Mouse (Mus musculus) lung, embryonic 15.5 days (tissue): ENCODE data around the gene Flywch2. TPM values are rescaled to one million over a fixed set of nuclear protein-coding genes. Genes with fewer than 3 reads are reported as not detected.
"Not testable (repeated sequence)": the region's sequence is repeated elsewhere in the genome, so short reads cannot be mapped to it uniquely, and the experiment has no call there.

Source experiments
- ATAC-seq: fragments of 200-750 bp; cut with Nextera tagmentation; 2 replicates; pipeline ENCODE4 v1.8.0; 2017; ENCODE audit warnings: moderate number of reproducible peaks, borderline replicate concordance; ENCODE audit not compliant: low FRiP score, low TSS enrichment; ENCODE audit errors: extremely low read depth
- H3K27ac ChIP-seq: fragments of 300-500 bp; sonication (generic); 2 replicates; pipeline ENCODE4 v1.5.1; 2015; ENCODE audit warnings: moderate library complexity, mild to moderate bottlenecking, inconsistent platforms
- H3K27me3 ChIP-seq: fragments of 300-500 bp; sonication (generic); 2 replicates; pipeline ENCODE4 v1.6.1; 2015; ENCODE audit warnings: inconsistent platforms
- H3K36me3 ChIP-seq: fragments of 300-500 bp; sonication (generic); 2 replicates; pipeline ENCODE4 v1.6.1; 2015; ENCODE audit warnings: inconsistent platforms
- H3K4me1 ChIP-seq: fragments of 300-500 bp; sonication (generic); 2 replicates; pipeline ENCODE4 v1.6.1; 2015; ENCODE audit warnings: inconsistent platforms
- H3K4me2 ChIP-seq: fragments of 300-500 bp; sonication (generic); 2 replicates; pipeline ENCODE4 v1.6.1; 2015; ENCODE audit warnings: inconsistent platforms, mild to moderate bottlenecking, moderate library complexity
- H3K4me3 ChIP-seq: fragments of 300-500 bp; sonication (generic); 2 replicates; pipeline ENCODE4 v1.5.1; 2015; ENCODE audit warnings: mild to moderate bottlenecking, inconsistent platforms
- H3K9ac ChIP-seq: fragments of 300-500 bp; sonication (generic); 2 replicates; pipeline ENCODE4 v1.6.1; 2015; ENCODE audit warnings: inconsistent platforms
- H3K9me3 ChIP-seq: fragments of 300-500 bp; sonication (generic); 2 replicates; pipeline ENCODE4 v1.6.1; 2016; ENCODE audit warnings: inconsistent platforms
- WGBS: fragments of 180-500 bp; shearing (Covaris S2); methylation state at CpG from one replicate; pipeline ENCODE4 v1.1.7; 2015; 5-methylcytosine and 5-hydroxymethylcytosine counted together
- polyA plus RNA-seq: library from polyadenylated mRNA; unstranded; fragments of >200 nt; fragmentation: Nextera tagmentation; extraction: Ambion mirVana; gene quantifications from 2 replicates; pipeline ENCODE4 v1.2.1, GENCODE M21; 2015

Flywch2 gene
- polyA plus RNA-seq, 1 experiment from 2014 or later, result 28.4 TPM

- peak overlapping the region; percentile 48 for H3K4me3 ChIP-seq
- H3K27ac ChIP-seq, result peak overlapping the region; percentile 81
- H3K27me3 ChIP-seq, result no peaks in the 10 kb centered on the region
- H3K36me3 ChIP-seq, result no peaks in the 10 kb centered on the region
- H3K9me3 ChIP-seq, result no peaks in the 10 kb centered on the region
- peak overlapping the region; percentile 58 for H3K9ac ChIP-seq
- peaks cover 27% of the 10 kb centered on the region for H3K4me1 ChIP-seq
- H3K4me2 ChIP-seq, result peak overlapping the region; percentile 81
- ATAC-seq, result no peak
- 20% methylated on average over 8 of the region's 8 CpGs for WGBS
Measured at GRCm38 (mm10) chr17:23789749-23790268, 3.9 kb upstream of the Flywch2 start.

GRCm38 (mm10) chr17:23788973-23789372 lies 3.1 kb upstream of the Flywch2 start:
- H3K36me3 ChIP-seq, result no peaks in the 10 kb centered on the region
- 83% methylated on average over 4 of the region's 4 CpGs for WGBS
- H3K9ac ChIP-seq, result no peak overlapping the region
- peaks cover 27% of the 10 kb centered on the region for H3K4me1 ChIP-seq
- H3K9me3 ChIP-seq, result no peaks in the 10 kb centered on the region
- no peaks in the 10 kb centered on the region for H3K27me3 ChIP-seq
- no peak overlapping the region for H3K4me3 ChIP-seq
- no peak overlapping the region for H3K27ac ChIP-seq
- H3K4me2 ChIP-seq, result no peak overlapping the region
- ATAC-seq, result no peak

DNA sequence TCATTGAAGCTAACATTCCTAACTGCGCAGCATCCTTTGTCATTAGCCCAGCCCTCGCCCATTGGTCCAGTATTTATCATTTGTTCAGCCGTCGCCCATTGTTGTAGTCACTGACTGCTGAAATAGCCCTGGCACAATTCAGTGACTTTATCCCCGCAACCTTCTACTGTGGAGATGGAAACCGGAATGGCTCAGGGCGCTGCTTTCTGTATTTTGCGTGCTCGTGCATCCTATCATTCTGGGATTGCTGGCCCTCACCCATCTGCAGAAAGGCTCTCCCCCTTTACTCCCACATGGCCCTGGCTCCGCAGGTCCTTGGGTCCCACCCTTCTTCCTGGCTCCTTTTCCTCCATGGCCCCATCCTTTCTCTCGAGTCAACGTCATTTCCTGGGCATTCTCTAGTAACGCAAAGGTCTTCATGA lies 640 bp upstream of the Flywch2 start:
- Histone ChIP-seq H3K27me3 (no peaks in the 10 kb centered on the region), H3K9ac (peak overlapping the region; percentile 58; the same call in 1 of the 2 replicates), H3K4me3 (peak overlapping the region; percentile 60), H3K36me3 (no peaks in the 10 kb centered on the region), H3K27ac (no peak overlapping the region), H3K9me3 (no peaks in the 10 kb centered on the region), H3K4me1 (peaks cover 27% of the 10 kb centered on the region), H3K4me2 (peak overlapping the region; percentile 91)
- ATAC-seq, result no peak
- WGBS, result 14% methylated on average over 13 of the region's 13 CpGs

GRCm38 (mm10) chr17:23783352-23783751 lies 2.5 kb downstream of the Flywch2 start:
- Histone ChIP-seq H3K4me2 (no peak overlapping the region), H3K27me3 (no peaks in the 10 kb centered on the region), H3K9ac (no peak overlapping the region), H3K4me1 (peaks cover 11% of the 10 kb centered on the region), H3K9me3 (no peaks in the 10 kb centered on the region), H3K4me3 (no peak overlapping the region), H3K27ac (no peak overlapping the region), H3K36me3 (no peaks in the 10 kb centered on the region)
- ATAC-seq, result no peak

DNA sequence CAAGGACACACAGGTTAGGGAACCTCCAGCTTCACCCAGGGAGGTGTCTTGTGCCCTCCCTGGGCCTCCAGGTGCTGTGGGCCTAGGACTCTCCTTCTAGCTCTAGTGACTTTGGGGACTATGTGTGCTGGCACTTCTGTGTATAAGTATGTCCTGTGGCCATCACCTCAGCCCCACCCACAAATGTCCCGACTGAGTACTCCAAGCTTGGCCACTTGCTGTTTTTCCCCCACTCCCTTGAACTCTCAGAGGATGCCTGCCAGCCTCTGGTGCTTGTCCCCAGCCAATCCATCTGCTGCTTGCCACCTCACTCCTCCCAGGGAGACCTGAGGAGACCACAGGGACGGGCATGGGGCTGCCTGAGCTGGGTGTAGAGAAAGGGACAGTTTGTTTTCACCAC lies 7.4 kb downstream of the Flywch2 start:
- 40% methylated on average over 2 of the region's 2 CpGs for WGBS
- no peak overlapping the region for H3K27ac ChIP-seq
- ATAC-seq, result no peak

DNA sequence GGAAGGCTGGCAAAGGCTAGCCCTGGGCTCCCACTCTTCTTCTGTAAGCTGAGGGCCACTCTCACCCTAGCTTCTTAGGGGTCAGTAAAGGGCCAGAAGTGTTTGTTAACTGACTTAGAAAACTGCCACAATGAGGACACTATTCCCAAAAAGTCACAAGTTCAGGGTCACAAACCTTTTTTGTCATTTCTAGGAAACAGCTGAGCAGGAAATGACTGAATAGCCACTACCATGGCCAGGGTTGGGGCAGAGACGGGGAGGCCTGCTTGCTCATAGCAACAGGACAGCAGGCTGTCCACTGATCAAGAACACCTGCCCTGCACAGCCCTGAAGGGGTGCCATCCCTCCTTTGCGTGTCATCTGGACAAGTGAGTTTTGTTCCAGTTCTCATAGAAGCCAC lies 8.7 kb downstream of the Flywch2 start:
- Histone ChIP-seq H3K9ac (no peak overlapping the region), H3K36me3 (no peaks in the 10 kb centered on the region), H3K4me2 (no peak overlapping the region), H3K27ac (no peak overlapping the region), H3K9me3 (no peaks in the 10 kb centered on the region), H3K4me3 (no peak overlapping the region), H3K27me3 (no peaks in the 10 kb centered on the region), H3K4me1 (no peaks in the 10 kb centered on the region)
- WGBS, result 55% methylated on average over 2 of the region's 2 CpGs
- no peak for ATAC-seq

More for the DNA sequence above, 7.4 kb downstream of the Flywch2 start:
- Histone ChIP-seq H3K4me2 (no peak overlapping the region), H3K27me3 (no peaks in the 10 kb centered on the region), H3K36me3 (no peaks in the 10 kb centered on the region), H3K9me3 (no peaks in the 10 kb centered on the region), H3K9ac (no peak overlapping the region), H3K4me1 (no peaks in the 10 kb centered on the region), H3K4me3 (no peak overlapping the region)

DNA sequence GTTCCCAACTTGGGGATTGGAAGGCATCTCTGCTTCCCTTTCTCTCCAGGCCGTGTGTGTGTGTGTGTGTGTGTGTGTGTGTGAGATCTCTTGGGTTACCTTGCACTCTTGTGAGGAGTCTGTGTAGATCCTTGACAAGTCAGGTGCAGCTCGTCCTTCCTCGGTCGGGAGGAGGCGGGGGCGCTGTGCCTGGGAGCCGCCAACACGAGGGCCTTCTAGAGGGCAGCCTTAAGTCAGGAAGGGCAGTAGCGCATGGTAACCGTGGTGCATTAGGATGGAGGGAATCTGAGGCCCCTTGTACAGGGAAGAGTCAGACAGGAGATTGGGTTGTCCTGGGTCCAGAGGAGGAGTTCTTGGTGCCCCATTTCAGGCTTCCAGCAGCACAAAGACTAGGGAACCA lies 9.7 kb downstream of the Flywch2 start:
- Histone ChIP-seq H3K9me3 (no peaks in the 10 kb centered on the region), H3K9ac (no peak overlapping the region), H3K4me1 (no peaks in the 10 kb centered on the region), H3K4me2 (no peak overlapping the region), H3K27ac (no peak overlapping the region), H3K36me3 (no peaks in the 10 kb centered on the region), H3K4me3 (no peak overlapping the region), H3K27me3 (no peaks in the 10 kb centered on the region)
- 72% methylated on average over 10 of the region's 10 CpGs for WGBS
- no peak for ATAC-seq

GRCm38 (mm10) chr17:23774090-23774489 lies 11.8 kb downstream of the Flywch2 start:
- H3K27me3 ChIP-seq, result no peaks in the 10 kb centered on the region
- no peak overlapping the region for H3K9ac ChIP-seq
- WGBS, result 4% methylated on average over 12 of the region's 12 CpGs
- H3K9me3 ChIP-seq, result no peaks in the 10 kb centered on the region
- no peak overlapping the region for H3K27ac ChIP-seq
- H3K4me2 ChIP-seq, result no peak overlapping the region
- H3K4me3 ChIP-seq, result no peak overlapping the region
- no peaks in the 10 kb centered on the region for H3K36me3 ChIP-seq
- no peak for ATAC-seq
- peaks cover 8% of the 10 kb centered on the region; the same call in 1 of the 2 replicates for H3K4me1 ChIP-seq

DNA sequence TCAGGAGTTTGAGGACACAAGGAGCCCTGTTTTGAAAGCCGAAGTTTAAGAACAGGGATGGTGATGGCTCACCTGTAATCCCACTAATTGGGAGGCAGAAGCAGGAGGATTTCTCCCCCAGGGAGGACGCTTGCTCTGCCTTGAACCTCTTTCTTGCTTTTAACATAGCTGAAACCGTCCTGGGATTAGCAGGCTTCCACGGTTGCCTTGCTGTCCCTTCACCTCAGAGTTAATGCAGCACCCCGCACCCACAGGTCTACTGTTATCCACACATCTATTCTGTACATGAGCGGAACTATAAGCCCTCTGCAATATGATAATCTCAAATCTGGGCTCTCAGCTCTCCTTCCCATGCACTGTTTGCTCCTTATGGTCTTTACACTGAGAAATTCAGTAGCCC lies 12.2 kb downstream of the Flywch2 start:
- ATAC-seq, result no peak
- WGBS, result 68% methylated on average over 6 of the region's 6 CpGs
- Histone ChIP-seq H3K4me1 (peaks cover 8% of the 10 kb centered on the region; the same call in 1 of the 2 replicates), H3K9me3 (no peaks in the 10 kb centered on the region), H3K9ac (no peak overlapping the region), H3K36me3 (no peaks in the 10 kb centered on the region), H3K4me2 (no peak overlapping the region), H3K27ac (no peak overlapping the region), H3K4me3 (no peak overlapping the region), H3K27me3 (no peaks in the 10 kb centered on the region)

GRCm38 (mm10) chr17:23772219-23772556 lies 13.7 kb downstream of the Flywch2 start:
- not testable (repeated sequence) for H3K9ac ChIP-seq, H3K36me3 ChIP-seq, ATAC-seq, H3K4me3 ChIP-seq, H3K27me3 ChIP-seq, H3K9me3 ChIP-seq, H3K4me1 ChIP-seq, H3K27ac ChIP-seq, H3K4me2 ChIP-seq
- 70% methylated on average over 2 of the region's 2 CpGs for WGBS

DNA sequence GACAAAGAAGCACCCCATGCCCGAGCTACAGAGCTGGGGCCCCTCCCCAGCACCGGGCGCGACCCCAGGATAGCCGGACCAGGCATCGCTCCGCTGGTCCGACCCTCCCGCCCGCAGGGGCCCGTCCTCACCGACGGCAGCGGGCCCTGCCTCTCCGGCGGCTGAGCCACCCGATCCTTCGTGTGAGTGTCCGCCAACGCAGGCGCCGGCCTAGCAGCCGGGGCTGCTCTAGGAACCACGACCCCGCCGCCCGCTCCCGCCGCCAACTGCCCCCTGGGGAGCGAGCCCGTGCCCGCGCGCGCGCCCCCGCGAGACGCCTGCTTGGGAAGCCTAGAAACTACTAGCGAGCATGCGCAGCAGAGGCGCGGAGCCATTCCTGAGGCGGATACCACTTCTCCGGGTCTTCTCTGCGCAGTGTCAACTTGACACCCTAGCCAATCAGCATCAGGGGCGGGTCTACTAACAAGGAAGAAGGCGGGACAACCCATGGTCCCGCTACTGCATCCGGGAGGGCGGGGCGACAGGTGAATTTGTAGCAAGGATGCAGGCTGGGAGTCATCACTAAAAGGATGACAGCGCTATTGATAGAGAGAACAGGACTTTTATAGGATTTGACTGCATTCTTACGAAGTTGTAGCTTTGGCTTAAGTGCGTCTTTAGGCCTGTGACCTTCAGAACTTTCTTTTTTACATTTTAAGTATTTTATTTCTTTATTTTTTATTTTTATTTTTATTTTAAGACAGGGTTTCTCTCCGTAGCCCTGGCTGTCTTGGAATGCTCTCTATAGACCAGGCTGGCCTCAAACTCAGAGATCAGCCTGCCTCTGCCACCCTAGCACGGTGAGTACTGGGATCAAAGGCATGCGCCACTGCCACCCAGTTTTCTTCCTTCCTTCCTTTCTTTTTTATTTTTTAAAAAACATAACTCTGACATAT lies 14.3 kb downstream of the Flywch2 start, which contains the start of gene Flywch1:
TSS of gene Flywch1 (minus strand) at position 319 of the 935 bp plus-strand sequence.
- WGBS, result 3% methylated on average over 58 of the region's 58 CpGs

DNA sequence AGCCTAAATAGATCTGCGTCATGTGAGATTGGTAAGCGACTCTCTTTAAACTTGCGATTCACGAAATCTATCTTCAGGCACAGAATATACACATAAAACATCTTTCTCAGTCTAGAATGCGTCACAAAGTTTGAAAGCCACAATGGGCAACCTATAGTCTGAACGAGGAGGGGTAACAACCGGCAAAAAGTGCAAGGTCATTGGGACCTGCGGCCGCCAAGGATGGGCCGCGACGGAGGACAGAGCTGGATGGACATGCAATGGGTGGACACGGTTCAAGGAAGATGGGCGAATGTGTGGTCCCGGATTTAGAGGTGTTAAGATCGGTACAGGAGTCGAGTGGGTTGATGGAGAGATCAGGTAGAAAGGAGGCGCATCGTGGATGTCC lies 15.0 kb downstream of the Flywch2 start:
- H3K9me3 ChIP-seq, result no peaks in the 10 kb centered on the region
- H3K9ac ChIP-seq, result peak overlapping the region; percentile 90
- ATAC-seq, result peak; percentile 21; the same call in 1 of the 2 replicates
- peak overlapping the region; percentile 78 for H3K4me3 ChIP-seq
- H3K4me1 ChIP-seq, result peaks cover 8% of the 10 kb centered on the region; the same call in 1 of the 2 replicates
- under 1% methylated on average over 19 of the region's 19 CpGs for whole genome bisulfite sequencing
- H3K27me3 ChIP-seq, result no peaks in the 10 kb centered on the region
- H3K36me3 ChIP-seq, result no peaks in the 10 kb centered on the region
- peak overlapping the region; percentile 66 for H3K4me2 ChIP-seq
- H3K27ac ChIP-seq, result peak overlapping the region; percentile 79

More for the DNA sequence above, 14.3 kb downstream of the Flywch2 start, which contains the start of gene Flywch1:
- Histone ChIP-seq H3K27me3 (no peaks in the 10 kb centered on the region), H3K4me3 (peak within 1 kb of the TSS; percentile 78), H3K9me3 (no peaks in the 10 kb centered on the region), H3K36me3 (no peaks in the 10 kb centered on the region), H3K4me2 (peak within 1 kb of the TSS; percentile 66), H3K27ac (peak within 1 kb of the TSS; percentile 79), H3K4me1 (peaks cover 8% of the 10 kb centered on the region; the same call in 1 of the 2 replicates), H3K9ac (peak within 1 kb of the TSS; percentile 90)
- peak; percentile 98 for ATAC-seq
